Mouse (Mus musculus) MEL (cell line): ENCODE measurements at regions not wholly inside any gene's neighbourhood (a gene's known extent, or its start where the extent isn't known, plus 50 kb on each side); places are given as distances from the start of the nearest gene placed in this dataset.

Experiments used
- DNase-seq: peaks from one replicate; pipeline ENCODE4 v3.0.0; 2011; ENCODE audit warnings: low read depth, low spot score
- H3K27ac ChIP-seq: 2 replicates; pipeline ENCODE4 v1.5.1; 2012; ENCODE audit warnings: low read depth, mild to moderate bottlenecking, control low read depth, low read length, moderate library complexity; ENCODE audit not compliant: control insufficient read depth
- H3K27me3 ChIP-seq, 2 experiments: fragments of 150-350 bp in 1 of 2; sonication (generic) in 1 of 2; 2 replicates each; pipeline ENCODE4 v1.6.1; 2012; ENCODE audit warnings: low read length in 2 of 2, mild to moderate bottlenecking in 2 of 2, improper control_type of control experiment in 1 of 2, moderate library complexity in 1 of 2; ENCODE audit not compliant: insufficient read depth in 2 of 2, control insufficient read depth in 1 of 2
- H3K36me3 ChIP-seq, 2 experiments: 2 replicates each; pipeline ENCODE4 v1.6.1; 2012 to 2014; ENCODE audit warnings: low read length in 2 of 2, improper control_type of control experiment in 1 of 2, inconsistent platforms in 1 of 2, mild to moderate bottlenecking in 1 of 2; ENCODE audit not compliant: insufficient read depth in 2 of 2, control insufficient read depth in 1 of 2
- H3K4me1 ChIP-seq, 2 experiments: fragments of 150-350 bp in 1 of 2; sonication (generic) in 1 of 2; 2 replicates each; pipeline ENCODE4 v1.6.1; 2012; ENCODE audit warnings: low read length in 2 of 2, improper control_type of control experiment in 1 of 2, mild to moderate bottlenecking in 1 of 2; ENCODE audit not compliant: insufficient read depth in 2 of 2, control insufficient read depth in 1 of 2
- H3K4me3 ChIP-seq, 2 experiments: fragments of 150-350 bp in 1 of 2; sonication (generic) in 1 of 2; 2 replicates each; pipeline ENCODE4 v1.5.1; 2012; ENCODE audit warnings: low read depth in 2 of 2, low read length in 2 of 2, mild to moderate bottlenecking in 2 of 2, moderate library complexity in 2 of 2, control low read depth in 1 of 2, improper control_type of control experiment in 1 of 2; ENCODE audit not compliant: control insufficient read depth in 1 of 2, insufficient read depth in 1 of 2
- H3K79me2 ChIP-seq: 2 replicates; pipeline ENCODE4 v1.6.1; 2012; ENCODE audit warnings: mild to moderate bottlenecking, low read length, moderate library complexity; ENCODE audit not compliant: control insufficient read depth, poor library complexity, insufficient read depth
- H3K9ac ChIP-seq: 2 replicates; pipeline ENCODE4 v1.6.1; 2012; ENCODE audit warnings: low read depth, mild to moderate bottlenecking, control low read depth, low read length, moderate library complexity; ENCODE audit not compliant: control insufficient read depth, poor library complexity, severe bottlenecking
- H3K9me3 ChIP-seq: fragments of 150-350 bp; sonication (generic); replicated peaks from 2 replicates; pipeline ENCODE4 v1.6.1; 2012; ENCODE audit warnings: mild to moderate bottlenecking, low read length, improper control_type of control experiment, moderate library complexity; ENCODE audit not compliant: insufficient read depth
- CHD1 ChIP-seq: IDR thresholded peaks from 2 replicates; pipeline ENCODE4 v1.6.1; 2012; ENCODE audit warnings: low read depth, mild to moderate bottlenecking, inconsistent platforms, low read length, improper control_type of control experiment
- CHD2 ChIP-seq: IDR thresholded peaks from 2 replicates; pipeline ENCODE4 v1.6.1; 2011; ENCODE audit warnings: low read length, improper control_type of control experiment
- ELF1 ChIP-seq: IDR thresholded peaks from 2 replicates; pipeline ENCODE4 v1.6.1; 2014; ENCODE audit warnings: low read depth, mild to moderate bottlenecking, inconsistent platforms, low read length, improper control_type of control experiment, moderate library complexity
- ETS1 ChIP-seq: IDR thresholded peaks from 2 replicates; pipeline ENCODE4 v1.6.1; 2012; ENCODE audit warnings: low read depth, mild to moderate bottlenecking, inconsistent platforms, low read length, improper control_type of control experiment, moderate library complexity
- GABPA ChIP-seq: IDR thresholded peaks from 2 replicates; pipeline ENCODE4 v1.6.1; 2012; ENCODE audit warnings: low read depth, mild to moderate bottlenecking, inconsistent platforms, low read length, improper control_type of control experiment, moderate library complexity
- HCFC1 ChIP-seq: IDR thresholded peaks from 2 replicates; pipeline ENCODE4 v1.6.1; 2012; ENCODE audit warnings: low read depth, mild to moderate bottlenecking, inconsistent platforms, low read length, improper control_type of control experiment, moderate library complexity
- JUND ChIP-seq: IDR thresholded peaks from 2 replicates; pipeline ENCODE4 v1.6.1; 2011; ENCODE audit warnings: low read depth, mild to moderate bottlenecking, improper control_type of control experiment, low read length
- MAX ChIP-seq: IDR thresholded peaks from 2 replicates; pipeline ENCODE4 v1.6.1; 2011; ENCODE audit warnings: low read length, improper control_type of control experiment
- MEF2A ChIP-seq: IDR thresholded peaks from 2 replicates; pipeline ENCODE4 v1.6.1; 2014; ENCODE audit warnings: low read depth, mild to moderate bottlenecking, inconsistent platforms, low read length, improper control_type of control experiment; ENCODE audit not compliant: poor library complexity, insufficient replicate concordance, severe bottlenecking; ENCODE audit errors: extremely low read depth
- MXI1 ChIP-seq: IDR thresholded peaks from 2 replicates; pipeline ENCODE4 v1.6.1; 2011; ENCODE audit warnings: mild to moderate bottlenecking, low read depth, low read length, improper control_type of control experiment
- MYB ChIP-seq: IDR thresholded peaks from 2 replicates; pipeline ENCODE4 v1.6.1; 2011; ENCODE audit warnings: mild to moderate bottlenecking, low read depth, low read length, improper control_type of control experiment
- MYC ChIP-seq: IDR thresholded peaks from 2 replicates; pipeline ENCODE4 v1.6.1; 2011; ENCODE audit warnings: low read depth, mild to moderate bottlenecking, low read length, improper control_type of control experiment, moderate library complexity
- NELFE ChIP-seq: IDR thresholded peaks from 2 replicates; pipeline ENCODE4 v1.6.1; 2011; ENCODE audit warnings: low read depth, low read length, improper control_type of control experiment
- NRF1 ChIP-seq: IDR thresholded peaks from 2 replicates; pipeline ENCODE4 v1.6.1; 2014; ENCODE audit warnings: low read depth, mild to moderate bottlenecking, inconsistent platforms, low read length, improper control_type of control experiment, moderate library complexity; ENCODE audit not compliant: poor library complexity, insufficient read depth, severe bottlenecking
- POLR2A ChIP-seq, 2 experiments: IDR thresholded peaks; 2 replicates each; pipeline ENCODE4 v1.6.1; 2011 to 2012; ENCODE audit warnings: low read length in 2 of 2, mild to moderate bottlenecking in 2 of 2, control low read depth in 1 of 2, improper control_type of control experiment in 1 of 2, low read depth in 1 of 2, moderate library complexity in 1 of 2; ENCODE audit not compliant: control insufficient read depth in 1 of 2, insufficient read depth in 1 of 2, poor library complexity in 1 of 2
- POLR2AphosphoS2 ChIP-seq: IDR thresholded peaks from 2 replicates; pipeline ENCODE4 v1.6.1; 2011; ENCODE audit warnings: low read length, improper control_type of control experiment
- RAD21 ChIP-seq: IDR thresholded peaks from 2 replicates; pipeline ENCODE4 v1.6.1; 2011; ENCODE audit warnings: mild to moderate bottlenecking, low read depth, low read length, improper control_type of control experiment
- RCOR1 ChIP-seq: IDR thresholded peaks from 2 replicates; pipeline ENCODE4 v1.6.1; 2012; ENCODE audit warnings: low read depth, mild to moderate bottlenecking, inconsistent platforms, low read length, improper control_type of control experiment
- SIN3A ChIP-seq: IDR thresholded peaks from 2 replicates; pipeline ENCODE4 v1.6.1; 2012; ENCODE audit warnings: low read length, improper control_type of control experiment, inconsistent platforms
- SMC3 ChIP-seq: IDR thresholded peaks from 2 replicates; pipeline ENCODE4 v1.6.1; 2011; ENCODE audit warnings: low read depth, low read length, improper control_type of control experiment
- TAL1 ChIP-seq: IDR thresholded peaks from 2 replicates; pipeline ENCODE4 v1.6.1; 2012; ENCODE audit warnings: mild to moderate bottlenecking, inconsistent platforms, low read length, moderate library complexity, mixed read lengths
- TCF12 ChIP-seq: IDR thresholded peaks from 2 replicates; pipeline ENCODE4 v1.6.1; 2014; ENCODE audit warnings: low read depth, mild to moderate bottlenecking, inconsistent platforms, low read length, improper control_type of control experiment, moderate library complexity
- UBTF ChIP-seq: IDR thresholded peaks from 2 replicates; pipeline ENCODE4 v1.6.1; 2012; ENCODE audit warnings: low read depth, mild to moderate bottlenecking, inconsistent platforms, low read length, improper control_type of control experiment, moderate library complexity, borderline replicate concordance; ENCODE audit not compliant: insufficient read depth
- USF1 ChIP-seq: IDR thresholded peaks from 2 replicates; pipeline ENCODE4 v1.6.1; 2014; ENCODE audit warnings: low read depth, mild to moderate bottlenecking, inconsistent platforms, low read length, improper control_type of control experiment, moderate library complexity
- USF2 ChIP-seq, 2 experiments: IDR thresholded peaks; 2 replicates each; pipeline ENCODE4 v1.6.1; 2011 to 2012; ENCODE audit warnings: improper control_type of control experiment in 2 of 2, low read length in 2 of 2, borderline replicate concordance in 1 of 2, inconsistent platforms in 1 of 2, low read depth in 1 of 2, mild to moderate bottlenecking in 1 of 2; ENCODE audit not compliant: insufficient read depth in 1 of 2
- ZC3H11A ChIP-seq: IDR thresholded peaks from 2 replicates; pipeline ENCODE4 v1.6.1; 2012; ENCODE audit warnings: low read depth, mild to moderate bottlenecking, inconsistent platforms, low read length, improper control_type of control experiment
- ZNF384 ChIP-seq: IDR thresholded peaks from 2 replicates; pipeline ENCODE4 v1.6.1; 2012; ENCODE audit warnings: low read depth, mild to moderate bottlenecking, inconsistent platforms, low read length, improper control_type of control experiment

DNA sequence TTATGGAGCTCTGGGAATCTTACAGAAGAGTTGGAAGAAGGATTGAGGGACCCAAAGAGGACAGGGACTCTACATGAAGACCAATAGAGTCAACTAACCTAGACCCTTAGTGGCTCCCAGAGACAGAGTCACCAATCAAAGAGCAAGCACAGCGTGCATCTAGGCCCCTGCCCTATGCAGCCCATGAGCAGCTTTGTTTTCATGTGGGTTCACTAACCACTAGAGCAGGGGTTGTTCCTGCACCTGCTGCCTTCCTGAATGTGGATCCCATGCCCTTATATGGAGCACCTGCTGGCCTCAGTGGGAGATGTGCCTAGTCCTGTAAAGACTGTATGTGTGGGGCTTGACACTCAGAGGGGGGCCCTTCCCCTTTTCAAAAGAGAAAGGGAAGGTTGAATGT is 108.2 kb upstream of the Hgf start:
- H3K27me3 ChIP-seq, result no peaks in the 10 kb centered on the region
- DNase-seq, result no peak
- H3K79me2 ChIP-seq, result no peaks in the 10 kb centered on the region
- no peak for TF ChIP-seq SMC3
- TF ChIP-seq NELFE, result no peak
- TF ChIP-seq RCOR1, result no peak
- TF ChIP-seq NRF1, result no peak
- no peak for TF ChIP-seq HCFC1
- no peak for TF ChIP-seq ETS1
- TF ChIP-seq ZNF384, result no peak
- no peak for TF ChIP-seq CHD2
- TF ChIP-seq USF2 (IDR thresholded peaks at IDR 0.05; ENCODE audit: borderline replicate concordance in 1 of 2, insufficient read depth in 1 of 2, low read depth in 1 of 2, low read length in 2 of 2), result no peak
- no peak for TF ChIP-seq MEF2A
- no peak for TF ChIP-seq ZC3H11A
- no peak for TF ChIP-seq POLR2AphosphoS2
- TF ChIP-seq JUND, result no peak
- TF ChIP-seq USF1, result no peak
- no peak for TF ChIP-seq MAX
- no peak for TF ChIP-seq TAL1
- H3K9me3 ChIP-seq, result no peaks in the 10 kb centered on the region
- no peaks in the 10 kb centered on the region for H3K4me1 ChIP-seq
- no peak overlapping the region for H3K27ac ChIP-seq
- H3K36me3 ChIP-seq, result no peaks in the 10 kb centered on the region
- no peak overlapping the region for H3K9ac ChIP-seq
- H3K4me3 ChIP-seq, result no peak overlapping the region

GRCm38 (mm10) chr5:16446977-16447376 is 106.3 kb upstream of the Hgf start:
- Histone ChIP-seq H3K36me3 (no peaks in the 10 kb centered on the region), H3K9ac (no peak overlapping the region), H3K4me1 (no peaks in the 10 kb centered on the region), H3K9me3 (no peaks in the 10 kb centered on the region), H3K27me3 (no peaks in the 10 kb centered on the region), H3K27ac (no peak overlapping the region), H3K79me2 (no peaks in the 10 kb centered on the region), H3K4me3 (no peak overlapping the region)
- no peak for DNase-seq
- no peak for TF ChIP-seq RAD21
- no peak for TF ChIP-seq POLR2A (IDR thresholded peaks at IDR 0.05; ENCODE audit: control insufficient read depth in 1 of 2, insufficient read depth in 1 of 2, low read depth in 1 of 2, low read length in 2 of 2, poor library complexity in 1 of 2)
- no peak for TF ChIP-seq NRF1
- TF ChIP-seq MYC, result no peak
- TF ChIP-seq CHD1, result no peak
- no peak for TF ChIP-seq SIN3A
- TF ChIP-seq MEF2A, result no peak
- no peak for TF ChIP-seq RCOR1
- TF ChIP-seq ZNF384, result no peak
- TF ChIP-seq ETS1, result no peak
- no peak for TF ChIP-seq ELF1
- no peak for TF ChIP-seq HCFC1
- no peak for TF ChIP-seq MAX
- no peak for TF ChIP-seq GABPA
- TF ChIP-seq MXI1, result no peak
- TF ChIP-seq UBTF, result no peak
- no peak for TF ChIP-seq SMC3
- no peak for TF ChIP-seq TCF12
- TF ChIP-seq MYB, result no peak
- TF ChIP-seq CHD2, result no peak
